Mouse (Mus musculus) hindbrain, embryonic 11.5 days (tissue): Measurements from ENCODE around the gene Sergef. TPM values are rescaled to one million over a fixed set of nuclear protein-coding genes. Genes with fewer than 3 reads are reported as not detected.

Experiments used
- ATAC-seq: fragments of 200-750 bp; cut with Nextera tagmentation; 2 replicates; pipeline ENCODE4 v1.8.0; 2017; ENCODE audit warnings: mild to moderate bottlenecking, moderate TSS enrichment, moderate library complexity; ENCODE audit not compliant: low FRiP score
- DNase-seq: peaks from one replicate; pipeline ENCODE4 v3.0.0-alpha.2; 2015; ENCODE audit warnings: low spot score
- H3K27ac ChIP-seq: fragments of 300-500 bp; sonication (generic); 2 replicates; pipeline ENCODE4 v1.5.1; 2014; ENCODE audit warnings: mild to moderate bottlenecking, low read depth, low read length
- H3K27me3 ChIP-seq: fragments of 300-500 bp; sonication (generic); 2 replicates; pipeline ENCODE4 v1.6.1; 2014; ENCODE audit warnings: mild to moderate bottlenecking, low read length, moderate library complexity, mixed read lengths; ENCODE audit not compliant: control insufficient read depth, insufficient read depth
- H3K36me3 ChIP-seq: fragments of 300-500 bp; sonication (generic); 2 replicates; pipeline ENCODE4 v1.6.1; 2014; ENCODE audit warnings: mild to moderate bottlenecking, low read length, moderate library complexity, mixed read lengths; ENCODE audit not compliant: control insufficient read depth, insufficient read depth
- H3K4me1 ChIP-seq: fragments of 300-500 bp; sonication (generic); replicated peaks from 2 replicates; pipeline ENCODE4 v1.6.1; 2014; ENCODE audit warnings: low read length, mixed read lengths; ENCODE audit not compliant: control insufficient read depth, insufficient read depth
- H3K4me2 ChIP-seq: fragments of 300-500 bp; sonication (generic); replicated peaks from 2 replicates; pipeline ENCODE4 v1.6.1; 2014; ENCODE audit warnings: mild to moderate bottlenecking, low read depth, low read length
- H3K4me3 ChIP-seq: fragments of 300-500 bp; sonication (generic); 2 replicates; pipeline ENCODE4 v1.5.1; 2014; ENCODE audit warnings: low read depth, low read length
- H3K9ac ChIP-seq: fragments of 300-500 bp; sonication (generic); 2 replicates; pipeline ENCODE4 v1.6.1; 2014; ENCODE audit warnings: low read depth, low read length
- H3K9me3 ChIP-seq: fragments of 300-500 bp; sonication (generic); 2 replicates; pipeline ENCODE4 v1.6.1; 2016; ENCODE audit warnings: low read length; ENCODE audit not compliant: control insufficient read depth
- WGBS: fragments of 180-500 bp; shearing (Covaris S2); extraction: QIAGEN DNeasy Blood & Tissue Kit; methylation state at CpG from one replicate; pipeline ENCODE4 v1.1.7; 2014; 5-methylcytosine and 5-hydroxymethylcytosine counted together
- polyA plus RNA-seq: library from polyadenylated mRNA; unstranded; fragments of >200 nt; fragmentation: Nextera tagmentation; extraction: Ambion mirVana; gene quantifications from 2 replicates; pipeline ENCODE4 v1.2.1, GENCODE M21; 2014

Gene Sergef
- polyA plus RNA-seq, 1 experiment from 2014 or later = 16.0 TPM

DNA sequence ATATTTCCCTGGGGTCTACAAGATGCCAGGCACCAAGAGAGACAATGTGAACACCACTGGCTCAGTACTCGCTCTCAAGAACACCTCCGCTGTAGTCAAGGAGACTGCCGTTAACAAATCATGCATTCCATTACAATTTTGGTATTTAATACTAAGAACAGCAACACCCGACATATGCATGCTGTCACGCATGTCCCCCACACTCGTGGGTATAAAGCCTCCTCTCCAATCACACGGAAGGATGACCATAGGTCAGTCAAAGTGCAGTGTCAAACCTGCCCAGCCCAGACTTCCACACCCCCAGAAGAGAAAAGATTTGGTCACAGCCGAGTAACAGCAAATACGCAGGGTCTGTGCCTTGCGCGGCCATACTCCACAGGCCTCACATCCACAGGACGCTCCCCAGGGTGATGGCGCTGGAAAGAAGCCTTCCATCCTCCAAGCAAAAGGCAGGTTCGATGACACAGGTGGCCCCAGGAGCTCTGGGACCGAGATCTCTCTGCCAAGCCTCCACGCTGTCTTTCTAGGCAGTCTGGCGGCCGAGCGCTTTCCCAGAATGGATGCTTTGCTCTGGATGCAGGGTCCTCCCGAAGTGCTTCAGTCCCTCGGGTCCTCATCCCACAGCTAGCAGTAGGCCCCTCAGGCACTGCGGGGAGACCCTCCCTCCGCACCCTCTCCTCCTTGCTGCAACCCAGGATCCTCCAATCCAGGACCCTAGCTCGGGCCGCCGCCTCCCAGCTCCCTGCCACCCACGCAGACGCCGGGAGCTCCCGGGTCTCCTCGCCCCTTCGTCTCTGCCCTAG is 517 bp downstream of the Sergef start:
- H3K36me3 ChIP-seq = no peaks in the 10 kb centered on the region
- peak; percentile 54 for ATAC-seq
- DNase-seq = no peak
- H3K9me3 ChIP-seq = no peaks in the 10 kb centered on the region
- H3K4me3 ChIP-seq = peak overlapping the region; percentile 62
- H3K27ac ChIP-seq = peak overlapping the region; percentile 56; the same call in 1 of the 2 replicates
- H3K9ac ChIP-seq = peak overlapping the region; percentile 70
- no peaks in the 10 kb centered on the region for H3K4me1 ChIP-seq
- H3K27me3 ChIP-seq = peaks cover 3% of the 10 kb centered on the region; the same call in 1 of the 2 replicates
- peak overlapping the region; percentile 88 for H3K4me2 ChIP-seq
- 11% methylated on average over 28 of the region's 32 CpGs for WGBS

DNA sequence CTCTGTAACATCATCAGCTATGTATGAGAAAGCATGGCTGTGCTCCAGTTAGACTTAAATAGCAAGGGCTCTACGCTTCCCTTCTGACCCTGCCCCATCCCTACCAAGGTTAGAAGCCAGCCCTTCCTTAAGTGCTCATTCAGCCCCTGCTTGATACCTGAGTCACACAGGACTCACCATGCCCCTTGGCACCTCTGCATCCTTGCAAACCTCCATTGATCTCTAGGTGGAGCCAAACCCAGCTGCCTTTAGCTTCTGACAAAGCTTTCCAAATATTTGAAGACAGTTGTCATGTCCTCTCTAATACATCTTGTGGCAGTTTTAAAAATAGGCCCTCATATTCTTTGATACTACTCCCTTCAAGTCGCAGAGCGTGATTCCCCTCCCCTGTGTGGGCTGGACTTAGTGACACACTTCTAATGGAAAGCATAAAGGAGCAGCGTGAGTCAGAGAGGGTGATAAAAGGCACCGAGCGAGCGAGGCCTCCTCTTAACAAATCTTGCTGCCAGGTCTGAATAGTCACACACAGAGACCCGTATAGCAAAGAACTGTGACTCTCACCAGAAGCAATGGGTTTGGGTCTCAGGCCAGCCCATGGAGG is 11.1 kb downstream of the Sergef start:
- no peaks in the 10 kb centered on the region for H3K9me3 ChIP-seq
- 47% methylated on average over 8 of the region's 8 CpGs for WGBS
- no peaks in the 10 kb centered on the region for H3K4me1 ChIP-seq
- H3K36me3 ChIP-seq = no peaks in the 10 kb centered on the region
- ATAC-seq (no peak), DNase-seq (no peak)
- no peaks in the 10 kb centered on the region for H3K27me3 ChIP-seq
- H3K4me3 ChIP-seq = no peak overlapping the region
- no peak overlapping the region for H3K9ac ChIP-seq
- H3K4me2 ChIP-seq = no peak overlapping the region
- H3K27ac ChIP-seq = no peak overlapping the region

DNA sequence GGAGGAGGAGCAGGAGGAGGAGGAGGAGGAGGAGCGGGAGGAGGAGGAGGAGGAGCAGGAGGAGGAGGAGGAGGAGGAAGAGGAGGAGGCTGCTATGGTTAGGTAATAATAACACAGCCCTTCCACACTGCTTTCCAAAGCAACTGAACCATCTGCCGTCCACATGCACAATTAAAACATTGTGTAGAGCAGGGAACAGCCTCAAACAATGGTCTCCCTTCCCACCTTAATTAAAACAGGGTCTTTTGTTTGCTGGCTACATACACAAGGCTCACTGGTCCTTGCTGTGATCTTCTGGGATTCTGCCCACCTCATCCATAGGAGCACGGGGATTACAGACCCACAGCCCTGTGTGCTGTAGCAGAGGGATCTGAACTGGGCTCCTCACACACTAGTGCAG is 15.6 kb downstream of the Sergef start:
- no peak overlapping the region for H3K9ac ChIP-seq
- H3K36me3 ChIP-seq = no peaks in the 10 kb centered on the region
- H3K4me1 ChIP-seq = no peaks in the 10 kb centered on the region
- DNase-seq (no peak), ATAC-seq (no peak)
- no peak overlapping the region for H3K4me2 ChIP-seq
- H3K27me3 ChIP-seq = no peaks in the 10 kb centered on the region
- H3K9me3 ChIP-seq = no peaks in the 10 kb centered on the region
- 66% methylated on average over 2 of the region's 3 CpGs for WGBS
- no peak overlapping the region for H3K4me3 ChIP-seq
- no peak overlapping the region for H3K27ac ChIP-seq

DNA sequence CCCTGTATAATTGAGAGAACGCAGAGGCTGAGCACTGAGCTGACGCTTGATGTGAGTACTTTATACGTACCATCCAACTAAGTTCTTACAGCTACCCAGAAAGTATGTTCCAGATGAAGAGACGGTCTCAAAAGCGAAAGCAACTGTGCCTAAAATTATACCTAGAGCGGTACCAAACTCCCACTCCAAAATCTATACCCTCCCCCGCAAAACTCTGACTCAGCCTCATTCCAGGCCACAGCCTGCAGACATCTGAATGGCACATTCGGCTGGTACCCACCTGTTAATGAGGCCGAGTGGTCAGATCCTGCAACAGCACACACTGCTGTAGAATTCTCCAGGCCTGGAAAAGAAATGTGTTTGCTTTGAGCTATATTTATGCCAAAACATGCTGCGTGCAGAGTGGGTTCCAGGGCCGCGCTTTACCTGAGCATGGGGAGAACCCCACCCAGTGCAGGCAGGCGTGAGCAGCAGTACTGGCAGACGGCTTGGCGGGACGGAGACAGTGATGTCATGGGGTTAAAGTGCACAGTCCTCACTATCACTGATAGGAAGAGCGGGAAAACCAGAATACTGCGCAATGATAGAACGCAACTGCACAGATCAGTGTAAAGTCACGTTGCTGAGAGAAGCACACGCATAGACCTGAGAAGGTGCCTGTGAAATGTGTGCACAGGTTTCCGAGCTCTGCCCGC is 21.0 kb downstream of the Sergef start:
- ATAC-seq (no peak), DNase-seq (no peak)
- Histone ChIP-seq H3K4me1 (no peaks in the 10 kb centered on the region), H3K4me3 (no peak overlapping the region), H3K4me2 (no peak overlapping the region), H3K27me3 (no peaks in the 10 kb centered on the region), H3K27ac (no peak overlapping the region), H3K9me3 (no peaks in the 10 kb centered on the region), H3K36me3 (no peaks in the 10 kb centered on the region), H3K9ac (no peak overlapping the region)
- WGBS = 95% methylated on average over 23 of the region's 23 CpGs

DNA sequence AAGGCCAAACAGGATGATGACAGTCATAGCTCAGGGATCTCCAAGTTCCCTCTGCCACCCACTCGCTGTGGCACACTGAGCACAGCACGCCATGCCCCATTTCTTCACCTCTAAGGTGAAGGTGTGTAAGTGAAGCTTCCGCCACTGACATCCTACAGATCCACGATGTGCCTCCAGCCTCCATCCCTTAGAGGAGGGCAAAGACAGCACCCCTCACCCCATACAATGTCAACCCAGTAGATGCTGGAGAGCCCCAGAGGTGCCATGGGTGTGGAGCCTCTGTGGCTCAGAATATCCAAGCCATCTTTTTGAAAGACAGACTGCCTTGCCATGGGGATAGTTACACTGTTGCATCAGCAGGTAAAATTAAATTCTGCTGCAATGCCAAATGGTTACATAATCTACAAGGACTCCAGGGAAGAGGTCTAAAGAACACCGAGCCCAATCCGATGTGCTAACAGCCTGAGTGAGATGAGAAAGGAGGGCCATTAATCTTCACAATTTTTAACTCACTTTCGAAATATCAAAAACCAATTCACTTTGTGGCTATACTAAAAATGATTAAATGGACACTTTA is 23.1 kb downstream of the Sergef start:
- no peak for DNase-seq
- H3K4me1 ChIP-seq = no peaks in the 10 kb centered on the region
- 94% methylated on average over 7 of the region's 7 CpGs for WGBS

DNA sequence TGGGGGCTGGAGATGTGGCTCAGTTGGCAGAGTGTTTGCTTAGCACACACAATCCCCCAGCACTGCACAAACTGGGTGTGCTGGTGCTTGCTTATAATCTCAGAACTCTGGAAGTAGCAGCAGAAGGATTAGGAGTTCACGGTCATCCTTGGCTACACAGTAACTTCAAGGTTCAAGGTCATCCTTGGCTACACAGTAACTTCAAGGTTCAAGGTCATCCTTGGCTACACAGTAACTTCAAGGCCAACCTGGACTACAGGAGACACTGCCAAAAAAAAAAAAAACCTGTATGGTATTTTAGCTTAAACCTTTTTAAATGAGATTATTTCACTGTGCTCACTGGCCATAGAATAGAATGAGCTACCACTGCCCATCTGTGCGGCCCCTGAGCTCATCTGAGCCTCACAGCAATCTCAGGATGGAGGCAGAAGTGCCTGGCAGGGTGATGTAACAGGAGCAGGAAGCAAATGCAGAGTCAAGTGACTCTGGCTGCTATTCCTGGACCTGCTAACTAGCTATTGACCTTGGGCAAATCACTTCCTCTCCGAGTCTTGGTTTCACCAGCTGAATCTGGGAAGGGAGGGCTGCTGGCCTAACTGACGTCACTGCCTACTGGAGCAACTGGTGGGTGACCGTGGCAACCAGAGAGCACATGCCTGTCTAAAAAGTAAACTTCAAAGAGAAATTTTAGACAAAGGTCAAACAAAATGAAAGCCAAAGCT is 24.2 kb downstream of the Sergef start:
- ATAC-seq = no peak

More for the DNA sequence above, 23.1 kb downstream of the Sergef start:
- H3K4me3 ChIP-seq = no peak overlapping the region
- no peaks in the 10 kb centered on the region for H3K9me3 ChIP-seq
- no peak overlapping the region for H3K9ac ChIP-seq
- no peaks in the 10 kb centered on the region for H3K27me3 ChIP-seq
- H3K4me2 ChIP-seq = no peak overlapping the region
- ATAC-seq = no peak
- no peak overlapping the region for H3K27ac ChIP-seq
- no peaks in the 10 kb centered on the region for H3K36me3 ChIP-seq

DNA sequence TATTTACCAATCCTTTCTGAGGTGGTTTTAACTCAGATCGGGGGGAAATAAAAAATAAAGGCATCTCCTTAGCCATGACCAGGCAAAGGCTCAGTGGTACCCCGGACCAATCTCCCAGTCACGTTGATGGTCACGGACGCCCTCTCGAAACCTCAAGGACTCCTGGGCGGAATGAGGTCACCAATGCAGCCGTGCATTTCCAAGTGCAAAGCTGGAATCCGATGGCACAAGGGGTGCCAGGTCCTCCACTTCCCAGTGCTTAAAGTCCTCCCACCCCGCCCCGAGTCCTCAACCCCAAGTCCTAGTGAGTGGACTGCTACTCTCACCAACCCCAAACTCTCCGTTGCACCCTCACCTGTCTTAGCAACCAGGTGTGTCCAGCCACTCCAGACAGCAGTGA is 25.3 kb downstream of the Sergef start:
- no peaks in the 10 kb centered on the region for H3K36me3 ChIP-seq
- H3K9ac ChIP-seq = no peak overlapping the region
- no peak overlapping the region for H3K27ac ChIP-seq
- H3K27me3 ChIP-seq = no peaks in the 10 kb centered on the region
- H3K4me3 ChIP-seq = no peak overlapping the region
- H3K9me3 ChIP-seq = no peaks in the 10 kb centered on the region
- WGBS = 91% methylated on average over 12 of the region's 12 CpGs
- ATAC-seq = no peak
- no peaks in the 10 kb centered on the region for H3K4me1 ChIP-seq
- no peak for DNase-seq
- no peak overlapping the region for H3K4me2 ChIP-seq

More for the DNA sequence above, 24.2 kb downstream of the Sergef start:
- no peak overlapping the region for H3K27ac ChIP-seq
- no peaks in the 10 kb centered on the region for H3K36me3 ChIP-seq
- no peaks in the 10 kb centered on the region for H3K4me1 ChIP-seq
- no peak for DNase-seq
- WGBS = 74% methylated on average over 5 of the region's 5 CpGs
- H3K9me3 ChIP-seq = no peaks in the 10 kb centered on the region
- H3K4me3 ChIP-seq = no peak overlapping the region
- no peak overlapping the region for H3K4me2 ChIP-seq
- no peaks in the 10 kb centered on the region for H3K27me3 ChIP-seq
- no peak overlapping the region for H3K9ac ChIP-seq

DNA sequence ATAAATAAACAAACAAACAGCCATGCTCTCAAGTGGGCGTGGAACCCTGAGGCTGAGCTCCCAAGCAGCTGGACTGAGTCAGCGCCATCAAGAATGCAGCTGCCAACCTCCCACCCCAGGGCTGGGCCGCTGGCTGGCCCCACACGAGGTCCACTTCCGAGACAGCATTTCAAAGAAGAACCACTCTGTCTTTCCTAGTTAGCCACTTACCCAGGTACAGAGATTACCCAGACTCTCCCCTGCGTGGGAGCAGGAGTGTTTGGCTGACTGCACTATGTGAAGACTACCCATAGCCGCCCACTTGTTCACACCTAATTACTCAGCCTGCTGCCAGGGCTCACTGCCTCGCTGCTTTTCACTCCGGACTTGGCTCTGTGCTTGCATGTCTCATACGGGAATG is 26.5 kb downstream of the Sergef start:
- ATAC-seq = no peak
- Histone ChIP-seq H3K4me1 (no peaks in the 10 kb centered on the region), H3K4me2 (no peak overlapping the region), H3K27me3 (no peaks in the 10 kb centered on the region), H3K9ac (no peak overlapping the region), H3K4me3 (no peak overlapping the region), H3K9me3 (no peaks in the 10 kb centered on the region), H3K36me3 (no peaks in the 10 kb centered on the region), H3K27ac (no peak overlapping the region)
- DNase-seq = no peak
- 89% methylated on average over 10 of the region's 10 CpGs for WGBS
